Mouse (Mus musculus) bone marrow, adult 2 months (tissue): ENCODE data around the gene Fbxl19. TPM values are rescaled to one million over a fixed set of nuclear protein-coding genes. Genes with fewer than 3 reads are reported as not detected.

Experiments used
- H3K27ac ChIP-seq: fragments of 200-500 bp; 2 replicates; pipeline ENCODE4 v1.5.1; 2012; ENCODE audit warnings: low read depth, mild to moderate bottlenecking, control low read depth, inconsistent platforms, low read length; ENCODE audit not compliant: control insufficient read depth, poor library complexity, insufficient read depth
- H3K4me1 ChIP-seq: fragments of 200-500 bp; 2 replicates; pipeline ENCODE4 v1.6.1; 2011; ENCODE audit warnings: low read length; ENCODE audit not compliant: control insufficient read depth, insufficient read depth
- H3K4me3 ChIP-seq: fragments of 200-500 bp; replicated peaks from 2 replicates; pipeline ENCODE3; 2011; ENCODE audit warnings: mild to moderate bottlenecking, low read depth, low read length, control low read depth; ENCODE audit not compliant: control insufficient read depth
- CTCF ChIP-seq: fragments of 200-500 bp; IDR thresholded peaks from 2 replicates; pipeline ENCODE4 v1.5.1; 2011; ENCODE audit warnings: low read length, control low read depth; ENCODE audit not compliant: control insufficient read depth, insufficient read depth
- POLR2A ChIP-seq: fragments of 200-500 bp; IDR thresholded peaks from 2 replicates; pipeline ENCODE4 v1.6.1; 2011; ENCODE audit warnings: low read depth, mild to moderate bottlenecking, control low read depth, low read length, borderline replicate concordance; ENCODE audit not compliant: control insufficient read depth
- WGBS: fragments of 180-500 bp; shearing (Covaris S2); methylation state at CpG from one replicate; pipeline ENCODE4 v1.1.7; 2018; 5-methylcytosine and 5-hydroxymethylcytosine counted together
- polyA plus RNA-seq: library from polyadenylated mRNA; stranded (reverse); fragments of >200 nt; gene quantifications from 2 replicates; pipeline ENCODE4 v1.2.4, GENCODE M21; 2011; ENCODE audit warnings: low replicate concordance; ENCODE audit not compliant: missing spikeins, insufficient read depth, insufficient read length

The Fbxl19 gene
- polyA plus RNA-seq, 1 experiment, result 23.0 TPM

DNA sequence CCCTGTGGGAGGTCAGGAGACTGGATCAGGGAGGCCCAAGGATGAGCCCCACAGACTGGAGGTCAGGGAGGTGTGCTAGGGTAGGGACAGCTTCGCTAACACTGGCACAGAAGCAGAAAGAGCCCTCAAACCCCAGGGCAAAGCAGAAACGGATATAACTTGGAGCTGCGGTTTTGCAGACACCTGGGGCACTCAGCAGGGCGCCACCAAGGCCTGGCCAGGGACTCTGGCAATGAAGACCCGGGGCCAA is 36.5 kb upstream of the Fbxl19 start:
- under 1% methylated on average over 5 of the region's 5 CpGs for WGBS
- H3K4me1 ChIP-seq, result peaks cover 2% of the 10 kb centered on the region; the same call in 1 of the 2 replicates
- peak overlapping the region; percentile 81 for H3K27ac ChIP-seq
- peak overlapping the region; percentile 70 for H3K4me3 ChIP-seq
- TF ChIP-seq POLR2A (0 out of 2 replicates have a peak, but pooled peaks have one; percentile 8), CTCF (no peak)

GRCm38 (mm10) chr7:127708207-127709078 is 35.9 kb upstream of the Fbxl19 start, which contains the start of gene Bcl7c:
Gene Bcl7c, minus strand, starts transcription at chr7:127708933.
- 1% methylated on average over 89 of the region's 90 CpGs for WGBS
- peak within 1 kb of the TSS; percentile 70 for H3K4me3 ChIP-seq
- peak; percentile 14; the same call in 1 of the 2 replicates for TF ChIP-seq POLR2A
- TF ChIP-seq CTCF, result peak; percentile 64
- H3K4me1 ChIP-seq, result peaks cover 2% of the 10 kb centered on the region; the same call in 1 of the 2 replicates
- peak within 1 kb of the TSS; percentile 81 for H3K27ac ChIP-seq

GRCm38 (mm10) chr7:127709261-127709979 is 34.9 kb upstream of the Fbxl19 start:
- Histone ChIP-seq H3K4me3 (no peak overlapping the region), H3K27ac (no peak overlapping the region), H3K4me1 (peaks cover 2% of the 10 kb centered on the region; the same call in 1 of the 2 replicates)
- TF ChIP-seq POLR2A (no peak), CTCF (no peak)
- WGBS, result 56% methylated on average over 5 of the region's 5 CpGs

GRCm38 (mm10) chr7:127711031-127711430 is 33.3 kb upstream of the Fbxl19 start:
- Histone ChIP-seq H3K27ac (no peak overlapping the region), H3K4me1 (peaks cover 2% of the 10 kb centered on the region; the same call in 1 of the 2 replicates), H3K4me3 (no peak overlapping the region)
- TF ChIP-seq CTCF, result no peak
- no peak for TF ChIP-seq POLR2A
- 78% methylated on average over 3 of the region's 3 CpGs for WGBS

GRCm38 (mm10) chr7:127711456-127711855 is 32.9 kb upstream of the Fbxl19 start:
- H3K27ac ChIP-seq, result no peak overlapping the region
- TF ChIP-seq POLR2A (no peak), CTCF (no peak)
- WGBS, result 17% methylated on average over 3 of the region's 3 CpGs
- no peak overlapping the region for H3K4me3 ChIP-seq
- H3K4me1 ChIP-seq, result peaks cover 2% of the 10 kb centered on the region; the same call in 1 of the 2 replicates

DNA sequence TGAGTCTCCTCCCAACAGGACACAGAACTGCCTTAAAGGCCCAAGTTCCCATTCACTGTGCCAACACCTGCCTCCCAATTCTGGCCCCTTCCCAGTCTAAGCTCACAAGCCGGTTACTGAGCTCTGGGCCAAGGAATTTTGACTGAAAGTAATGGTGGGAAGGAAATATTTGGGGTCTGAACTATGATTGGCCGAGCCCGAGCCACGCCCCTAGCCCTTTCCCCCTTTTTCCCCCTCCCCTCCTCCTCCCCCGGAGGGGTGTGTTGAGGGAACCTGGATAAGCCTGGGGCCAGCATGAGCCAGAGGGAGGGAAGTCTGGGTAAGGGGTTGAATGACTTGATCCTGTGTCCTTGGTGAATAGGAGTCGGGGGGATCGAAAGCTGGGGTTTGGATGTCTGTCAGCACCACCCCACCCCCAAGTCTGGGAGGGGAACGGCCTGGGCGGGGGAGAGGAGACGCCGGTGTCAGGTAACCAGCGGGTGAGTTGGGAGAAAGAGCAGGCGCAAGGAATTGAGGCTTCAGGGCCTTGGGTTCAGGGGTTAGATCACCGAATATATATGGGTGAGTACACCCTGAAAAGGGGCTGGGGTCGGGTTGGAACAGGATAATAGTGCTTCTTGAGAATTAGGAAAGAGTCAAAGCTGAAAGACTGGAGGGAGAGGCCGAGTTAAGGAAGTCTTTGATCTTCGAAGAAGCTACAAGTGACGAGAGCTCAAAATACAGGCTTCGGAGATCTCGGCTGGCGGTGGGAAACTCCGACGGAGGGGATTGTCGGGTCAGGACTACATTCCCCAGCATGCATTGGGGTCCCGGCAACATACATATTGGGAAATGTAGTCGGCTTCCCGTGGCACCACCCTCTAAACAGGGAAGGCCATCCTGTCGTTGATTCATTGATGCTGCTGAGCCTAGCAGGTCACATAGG is 31.6 kb upstream of the Fbxl19 start, which contains the start of gene Ctf1:
Ctf1 (plus strand) TSS at position 276 of the 925 bp plus-strand sequence.
- WGBS, result 8% methylated on average over 28 of the region's 28 CpGs
- Histone ChIP-seq H3K27ac (no peak within 1 kb of the TSS), H3K4me3 (no peak within 1 kb of the TSS), H3K4me1 (no peaks in the 10 kb centered on the region; the same call in none of the 2 replicates)
- TF ChIP-seq POLR2A (no peak), CTCF (no peak)

DNA sequence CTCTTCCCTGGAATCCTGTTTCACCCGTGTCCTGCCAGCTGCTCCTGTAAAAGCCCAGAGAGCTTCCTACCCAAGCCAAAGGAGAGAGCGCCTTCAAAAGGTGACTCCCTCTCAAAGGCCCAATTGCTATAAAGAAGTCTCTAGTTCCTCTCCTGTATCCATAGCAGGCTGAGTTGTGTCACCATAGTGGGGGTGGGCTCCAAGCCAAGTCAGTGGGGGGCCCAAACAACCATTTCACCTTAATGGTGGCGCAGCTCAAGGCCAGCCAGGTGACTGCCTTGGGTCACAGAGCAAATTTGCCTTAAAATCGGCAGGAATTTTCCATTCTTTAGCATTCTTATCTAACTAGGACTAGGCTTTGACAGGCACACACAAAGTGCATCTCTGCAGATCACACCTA is 29.5 kb upstream of the Fbxl19 start:
- Histone ChIP-seq H3K27ac (no peak overlapping the region), H3K4me1 (no peaks in the 10 kb centered on the region; the same call in 1 of the 2 replicates)
- TF ChIP-seq CTCF (no peak), POLR2A (no peak)

More for the DNA sequence above, 29.5 kb upstream of the Fbxl19 start:
- no peak overlapping the region for H3K4me3 ChIP-seq
- 83% methylated on average over 4 of the region's 4 CpGs for WGBS
